Mouse (Mus musculus): Measurements from ENCODE around the gene 1600015I10Rik.

DNA sequence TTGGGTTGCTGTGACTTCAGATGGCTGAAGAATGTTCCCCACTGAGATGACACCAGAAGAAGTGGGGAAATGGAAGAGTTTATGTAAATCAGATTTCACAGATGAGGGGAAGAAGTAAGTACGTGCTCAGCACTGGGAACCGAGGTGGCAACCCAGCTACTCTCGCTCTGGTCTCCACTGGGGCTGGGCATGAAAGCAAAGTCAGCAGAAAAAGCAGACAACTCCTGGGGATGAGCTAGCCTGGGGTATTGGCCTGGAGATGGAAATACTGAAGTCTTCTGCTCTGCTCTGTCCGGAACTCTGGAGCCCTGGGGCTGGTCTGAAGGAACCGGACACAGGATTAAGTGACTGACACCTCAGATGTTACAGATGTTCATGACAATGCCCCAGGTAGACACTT, 24.5 kb downstream of the 1600015I10Rik start:
- TF ChIP-seq CTCF (IDR thresholded peaks at IDR 0.05; ENCODE audit: low read depth): no peak
- TF ChIP-seq EP300 (IDR thresholded peaks at IDR 0.05; ENCODE audit: low read depth): no peak

Data from liver, postnatal 0 days (tissue).